Mouse (Mus musculus): ENCODE data around the gene Ggnbp2. TPM values are rescaled to one million over a fixed set of nuclear protein-coding genes. Genes with fewer than 3 reads are reported as not detected.

The Ggnbp2 gene
- 55.7 and 56.3 TPM in 2 replicates for polyA plus RNA-seq (2016; fragmentation: Nextera tagmentation; extraction: Ambion mirVana)

- Histone ChIP-seq H3K27me3 (ENCODE audit: low read depth, poor library complexity, severe bottlenecking) (no peaks in the 10 kb centered on the region), H3K4me1 (peaks cover 40% of the 10 kb centered on the region), H3K9me3 (replicated peaks) (no peaks in the 10 kb centered on the region), H3K36me3 (peaks cover 3% of the 10 kb centered on the region; the same call in 1 of the 2 replicates), H3K4me3 (peak within 1 kb of the TSS; percentile 98), H3K27ac (replicated peaks) (peak within 1 kb of the TSS; percentile 98)
- DNase-seq (ENCODE audit: low spot score): peak; percentile 91
- WGBS: under 1% methylated on average over 58 of the region's 62 CpGs
Observed at GRCm38 (mm10) chr11:84870337-84871043, at the start of gene Ggnbp2. Gene Ggnbp2, minus strand, starts transcription at chr11:84870817.

- peaks cover 19% of the 10 kb centered on the region for H3K4me1 ChIP-seq
- H3K4me3 ChIP-seq: no peak overlapping the region
- 80% methylated on average over 7 of the region's 7 CpGs for WGBS
- H3K9me3 ChIP-seq (replicated peaks): no peaks in the 10 kb centered on the region
- no peaks in the 10 kb centered on the region for H3K36me3 ChIP-seq
- DNase-seq (ENCODE audit: low spot score): no peak
- no peaks in the 10 kb centered on the region for H3K27me3 ChIP-seq (ENCODE audit: low read depth, poor library complexity, severe bottlenecking)
- no peak overlapping the region for H3K27ac ChIP-seq (replicated peaks)
Observed at GRCm38 (mm10) chr11:84919951-84920350, 49.3 kb upstream of the Ggnbp2 start.

GRCm38 (mm10) chr11:84919276-84919675 is 48.7 kb upstream of the Ggnbp2 start:
- H3K9me3 ChIP-seq (replicated peaks): no peaks in the 10 kb centered on the region
- no peaks in the 10 kb centered on the region for H3K27me3 ChIP-seq (ENCODE audit: low read depth, poor library complexity, severe bottlenecking)

GRCm38 (mm10) chr11:84918425-84918824 is 47.8 kb upstream of the Ggnbp2 start:
- peaks cover 13% of the 10 kb centered on the region for H3K36me3 ChIP-seq
- H3K27me3 ChIP-seq (ENCODE audit: low read depth, poor library complexity, severe bottlenecking): no peaks in the 10 kb centered on the region
- peak overlapping the region; percentile 34 for H3K4me3 ChIP-seq
- H3K27ac ChIP-seq (replicated peaks): no peak overlapping the region
- DNase-seq (ENCODE audit: low spot score): peak; percentile 88
- 6% methylated on average over 16 of the region's 16 CpGs for WGBS
- no peaks in the 10 kb centered on the region for H3K9me3 ChIP-seq (replicated peaks)
- peaks cover 24% of the 10 kb centered on the region for H3K4me1 ChIP-seq

More at GRCm38 (mm10) chr11:84919276-84919675, 48.7 kb upstream of the Ggnbp2 start:
- H3K36me3 ChIP-seq: peaks cover 4% of the 10 kb centered on the region; the same call in 1 of the 2 replicates
- no peak overlapping the region for H3K4me3 ChIP-seq
- 44% methylated on average over 3 of the region's 3 CpGs for WGBS
- peak; percentile 24 for DNase-seq (ENCODE audit: low spot score)
- H3K27ac ChIP-seq (replicated peaks): no peak overlapping the region
- H3K4me1 ChIP-seq: peaks cover 24% of the 10 kb centered on the region

- Histone ChIP-seq H3K27ac (replicated peaks) (peak overlapping the region; percentile 86), H3K27me3 (ENCODE audit: low read depth, poor library complexity, severe bottlenecking) (no peaks in the 10 kb centered on the region), H3K36me3 (peaks cover 28% of the 10 kb centered on the region), H3K4me1 (peaks cover 24% of the 10 kb centered on the region), H3K4me3 (peak overlapping the region; percentile 72), H3K9me3 (replicated peaks) (no peaks in the 10 kb centered on the region)
- DNase-seq (ENCODE audit: low spot score): no peak
- 58% methylated on average over 7 of the region's 7 CpGs for WGBS
Observed at GRCm38 (mm10) chr11:84916703-84917300, 46.2 kb upstream of the Ggnbp2 start.

- Histone ChIP-seq H3K9me3 (replicated peaks) (no peaks in the 10 kb centered on the region), H3K4me3 (peak within 1 kb of the TSS; percentile 72), H3K27ac (replicated peaks) (peak within 1 kb of the TSS; percentile 86), H3K36me3 (peaks cover 35% of the 10 kb centered on the region), H3K27me3 (ENCODE audit: low read depth, poor library complexity, severe bottlenecking) (no peaks in the 10 kb centered on the region), H3K4me1 (peaks cover 24% of the 10 kb centered on the region)
- 4% methylated on average over 34 of the region's 34 CpGs for WGBS
- DNase-seq (ENCODE audit: low spot score): peak; percentile 80
Observed at GRCm38 (mm10) chr11:84916053-84916702, 45.6 kb upstream of the Ggnbp2 start, which contains the start of gene Znhit3. Gene Znhit3, minus strand, starts transcription at chr11:84916366.

- Histone ChIP-seq H3K36me3 (peaks cover 50% of the 10 kb centered on the region), H3K27me3 (ENCODE audit: low read depth, poor library complexity, severe bottlenecking) (no peaks in the 10 kb centered on the region), H3K4me1 (peaks cover 24% of the 10 kb centered on the region), H3K4me3 (peak overlapping the region; percentile 72; the same call in 1 of the 2 replicates), H3K9me3 (replicated peaks) (no peaks in the 10 kb centered on the region), H3K27ac (replicated peaks) (no peak overlapping the region)
- WGBS: 88% methylated on average over 5 of the region's 5 CpGs
- no peak for DNase-seq (ENCODE audit: low spot score)
Observed at GRCm38 (mm10) chr11:84914673-84915072, 44.1 kb upstream of the Ggnbp2 start.

GRCm38 (mm10) chr11:84910411-84910810 is 39.8 kb upstream of the Ggnbp2 start:
- H3K4me1 ChIP-seq: peaks cover 10% of the 10 kb centered on the region
- no peaks in the 10 kb centered on the region for H3K9me3 ChIP-seq (replicated peaks)
- no peak for DNase-seq (ENCODE audit: low spot score)
- H3K4me3 ChIP-seq: no peak overlapping the region
- no peaks in the 10 kb centered on the region for H3K27me3 ChIP-seq (ENCODE audit: low read depth, poor library complexity, severe bottlenecking)
- H3K36me3 ChIP-seq: peaks cover 92% of the 10 kb centered on the region
- H3K27ac ChIP-seq (replicated peaks): no peak overlapping the region
- WGBS: 95% methylated on average over 4 of the region's 4 CpGs

GRCm38 (mm10) chr11:84908480-84908879 is 37.9 kb upstream of the Ggnbp2 start:
- Histone ChIP-seq H3K27ac (replicated peaks) (no peak overlapping the region), H3K27me3 (ENCODE audit: low read depth, poor library complexity, severe bottlenecking) (no peaks in the 10 kb centered on the region), H3K4me1 (no peaks in the 10 kb centered on the region), H3K9me3 (replicated peaks) (no peaks in the 10 kb centered on the region), H3K36me3 (peaks cover 99% of the 10 kb centered on the region), H3K4me3 (no peak overlapping the region)
- 93% methylated on average over 6 of the region's 6 CpGs for WGBS
- no peak for DNase-seq (ENCODE audit: low spot score)

- Histone ChIP-seq H3K9me3 (replicated peaks) (no peaks in the 10 kb centered on the region), H3K36me3 (peaks cover 100% of the 10 kb centered on the region), H3K27ac (replicated peaks) (no peak overlapping the region), H3K4me3 (no peak overlapping the region), H3K27me3 (ENCODE audit: low read depth, poor library complexity, severe bottlenecking) (no peaks in the 10 kb centered on the region), H3K4me1 (no peaks in the 10 kb centered on the region)
- 81% methylated on average over 3 of the region's 3 CpGs for WGBS
- no peak for DNase-seq (ENCODE audit: low spot score)
Observed at GRCm38 (mm10) chr11:84907081-84907480, 36.5 kb upstream of the Ggnbp2 start.

- WGBS: 87% methylated on average over 9 of the region's 9 CpGs
- H3K36me3 ChIP-seq: peaks cover 100% of the 10 kb centered on the region
- no peak overlapping the region for H3K27ac ChIP-seq (replicated peaks)
Observed at GRCm38 (mm10) chr11:84904597-84905144, 34.1 kb upstream of the Ggnbp2 start.

GRCm38 (mm10) chr11:84893113-84893512 is 22.5 kb upstream of the Ggnbp2 start:
- Histone ChIP-seq H3K27me3 (ENCODE audit: low read depth, poor library complexity, severe bottlenecking) (no peaks in the 10 kb centered on the region), H3K4me3 (no peak overlapping the region), H3K4me1 (no peaks in the 10 kb centered on the region), H3K36me3 (peaks cover 91% of the 10 kb centered on the region), H3K9me3 (replicated peaks) (no peaks in the 10 kb centered on the region), H3K27ac (replicated peaks) (no peak overlapping the region)
- 91% methylated on average over 15 of the region's 15 CpGs for WGBS
- no peak for DNase-seq (ENCODE audit: low spot score)

More at GRCm38 (mm10) chr11:84904597-84905144, 34.1 kb upstream of the Ggnbp2 start:
- no peak overlapping the region for H3K4me3 ChIP-seq
- H3K9me3 ChIP-seq (replicated peaks): no peaks in the 10 kb centered on the region
- no peak for DNase-seq (ENCODE audit: low spot score)
- H3K4me1 ChIP-seq: no peaks in the 10 kb centered on the region
- no peaks in the 10 kb centered on the region for H3K27me3 ChIP-seq (ENCODE audit: low read depth, poor library complexity, severe bottlenecking)

All from midbrain, embryonic 10.5 days (tissue).